Mouse (Mus musculus): ENCODE results near the gene Pla2g4b. TPM values are rescaled to one million over a fixed set of nuclear protein-coding genes. Genes with fewer than 3 reads are reported as not detected.

The Pla2g4b gene
- total RNA-seq, 2 experiments from 2014 or later, result 4.9 TPM

DNA sequence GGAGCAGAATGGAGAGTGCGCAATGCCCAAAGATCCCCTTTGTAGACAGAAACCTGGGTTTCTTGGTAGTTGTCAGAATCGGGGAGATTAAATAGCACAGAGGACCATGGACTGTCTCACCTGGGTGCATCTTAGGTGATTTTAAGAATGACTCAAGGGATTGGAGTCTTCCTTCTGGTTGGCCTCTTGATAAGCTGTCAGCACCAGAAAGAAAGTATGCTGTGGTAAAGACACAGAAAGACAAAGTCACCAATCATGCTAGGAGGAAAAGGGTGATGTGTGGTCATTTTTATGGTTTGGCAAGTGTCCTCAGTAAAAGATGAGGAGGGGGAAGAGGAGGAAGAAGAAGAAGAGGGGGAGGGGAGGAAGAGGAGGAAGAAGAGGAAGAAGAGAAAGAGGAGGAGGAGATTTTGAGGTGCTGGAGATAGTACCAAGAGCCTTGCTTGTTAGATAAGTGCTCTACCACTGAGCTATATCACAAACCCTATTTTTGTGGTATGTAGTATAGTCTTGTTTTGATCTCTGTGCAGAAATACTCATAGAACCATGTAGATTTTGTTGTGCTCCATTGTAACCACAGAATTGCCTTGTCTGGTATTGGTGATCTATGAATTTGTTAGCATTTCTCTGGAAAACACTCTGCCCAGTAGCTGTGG lies 19.3 kb upstream of the Pla2g4b start:
- no peak for DNase-seq (ENCODE audit: low spot score in 2 of 2)

DNA sequence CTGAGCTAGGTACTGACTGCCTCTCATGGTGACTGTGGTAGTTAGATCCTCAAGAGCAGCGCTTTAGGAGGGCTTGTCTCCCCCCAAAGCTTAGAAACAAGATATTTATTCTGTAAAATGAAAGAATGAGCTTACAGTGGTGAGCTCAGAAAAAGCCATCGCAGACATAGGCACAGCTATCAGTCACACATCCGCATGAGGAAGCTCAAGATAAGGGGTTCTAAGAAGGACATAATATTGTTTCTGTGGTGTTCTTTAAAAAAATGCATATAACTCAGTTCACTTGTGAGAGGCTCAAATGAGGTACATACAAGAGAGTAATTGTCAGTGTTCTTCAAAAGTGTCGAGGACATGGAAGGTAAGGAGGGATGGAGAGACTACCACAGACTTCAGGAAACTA lies 17.3 kb upstream of the Pla2g4b start:
- no peak for DNase-seq (ENCODE audit: low spot score in 2 of 2)

GRCm38 (mm10) chr2:120017599-120017998 lies 15.6 kb upstream of the Pla2g4b start:
- DNase-seq (ENCODE audit: low spot score in 2 of 2), result no peak

GRCm38 (mm10) chr2:120024337-120024736 lies 8.9 kb upstream of the Pla2g4b start:
- DNase-seq (ENCODE audit: low spot score in 2 of 2), result no peak

GRCm38 (mm10) chr2:120026984-120027949 lies 6.0 kb upstream of the Pla2g4b start, which contains the start of the genes Jmjd7 and Gm28042:
TSS of gene Jmjd7 (plus strand) at chr2:120027483.
TSS of gene Gm28042 (plus strand) at chr2:120027493.
- peak; percentile 87 to 91 for DNase-seq (ENCODE audit: low spot score in 2 of 2)

GRCm38 (mm10) chr2:120027950-120028331 lies 5.3 kb upstream of the Pla2g4b start:
- no peak for DNase-seq (ENCODE audit: low spot score in 2 of 2)

GRCm38 (mm10) chr2:120030380-120030779 lies 2.8 kb upstream of the Pla2g4b start:
- DNase-seq (ENCODE audit: low spot score in 2 of 2), result no peak

GRCm38 (mm10) chr2:120033726-120034125 lies 509 bp downstream of the Pla2g4b start:
- DNase-seq (ENCODE audit: low spot score in 2 of 2), result no peak

DNA sequence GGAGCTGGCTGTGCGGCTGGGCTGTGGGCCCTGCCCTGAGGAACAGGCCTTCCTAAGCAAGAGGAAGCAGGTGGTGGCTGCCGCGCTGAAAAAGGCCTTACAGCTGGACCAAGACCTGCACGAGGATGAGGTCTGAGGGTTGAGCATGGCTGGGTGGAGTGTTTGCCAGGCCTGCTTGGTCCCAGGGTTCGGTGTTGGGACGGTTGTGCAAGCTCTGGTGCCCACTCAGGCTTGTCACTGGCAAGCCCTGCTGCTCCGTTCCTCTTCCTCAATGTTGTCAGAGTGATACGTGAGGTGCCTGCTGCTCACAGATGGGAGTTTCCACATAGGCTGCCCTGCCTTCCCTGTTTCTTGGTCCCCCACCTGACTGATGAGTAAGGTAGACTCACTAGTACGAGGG lies 4.5 kb downstream of the Pla2g4b start:
- DNase-seq (ENCODE audit: low spot score in 2 of 2), result no peak

GRCm38 (mm10) chr2:120040991-120041390 lies 7.8 kb downstream of the Pla2g4b start:
- no peak for DNase-seq (ENCODE audit: low spot score in 2 of 2)

DNA sequence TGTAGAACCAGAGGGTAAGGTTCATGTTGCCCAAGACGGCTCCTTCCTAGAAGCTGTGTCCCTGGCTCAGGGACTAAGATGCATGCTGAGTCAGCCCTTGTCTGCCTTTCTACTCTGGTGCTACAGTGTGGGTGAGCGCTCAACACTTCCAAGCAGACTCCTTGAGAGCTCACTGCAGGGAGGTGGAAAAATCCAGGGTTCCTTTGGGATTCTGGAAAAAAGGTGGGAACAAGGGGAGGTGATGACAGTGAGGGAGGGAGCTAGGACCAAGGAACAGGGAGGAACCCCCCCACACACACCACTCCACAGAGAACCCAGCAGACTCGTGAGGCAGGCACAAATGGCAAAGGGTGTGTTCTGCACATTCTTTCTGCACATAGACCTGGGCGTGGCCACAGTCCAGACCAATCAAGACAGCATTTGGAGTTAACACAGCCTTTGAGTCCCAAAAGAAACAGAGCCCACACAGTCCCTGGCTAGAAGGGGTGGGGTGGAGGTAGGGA lies 10.9 kb downstream of the Pla2g4b start:
- no peak for DNase-seq (ENCODE audit: low spot score in 2 of 2)

DNA sequence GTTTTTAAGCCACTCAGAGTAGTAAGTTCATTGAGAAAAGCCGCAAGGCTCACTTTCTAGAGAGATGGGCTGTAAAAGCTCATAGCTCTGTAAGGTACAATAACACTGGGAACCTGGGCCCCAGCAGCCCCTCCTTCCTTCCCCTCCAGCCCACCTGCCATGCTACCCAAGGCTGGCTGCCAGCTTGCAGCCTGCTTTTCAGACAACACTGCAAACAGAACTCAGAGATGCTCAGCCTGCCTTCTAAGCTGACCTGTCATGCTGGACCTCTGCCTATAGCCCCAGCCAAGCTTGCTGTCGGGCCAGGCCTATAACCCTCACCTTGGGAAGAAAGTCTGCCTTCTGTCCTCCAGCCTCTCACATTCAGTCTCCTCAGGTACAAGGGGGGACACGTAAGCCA lies 11.5 kb downstream of the Pla2g4b start:
- no peak for DNase-seq (ENCODE audit: low spot score in 2 of 2)

DNA sequence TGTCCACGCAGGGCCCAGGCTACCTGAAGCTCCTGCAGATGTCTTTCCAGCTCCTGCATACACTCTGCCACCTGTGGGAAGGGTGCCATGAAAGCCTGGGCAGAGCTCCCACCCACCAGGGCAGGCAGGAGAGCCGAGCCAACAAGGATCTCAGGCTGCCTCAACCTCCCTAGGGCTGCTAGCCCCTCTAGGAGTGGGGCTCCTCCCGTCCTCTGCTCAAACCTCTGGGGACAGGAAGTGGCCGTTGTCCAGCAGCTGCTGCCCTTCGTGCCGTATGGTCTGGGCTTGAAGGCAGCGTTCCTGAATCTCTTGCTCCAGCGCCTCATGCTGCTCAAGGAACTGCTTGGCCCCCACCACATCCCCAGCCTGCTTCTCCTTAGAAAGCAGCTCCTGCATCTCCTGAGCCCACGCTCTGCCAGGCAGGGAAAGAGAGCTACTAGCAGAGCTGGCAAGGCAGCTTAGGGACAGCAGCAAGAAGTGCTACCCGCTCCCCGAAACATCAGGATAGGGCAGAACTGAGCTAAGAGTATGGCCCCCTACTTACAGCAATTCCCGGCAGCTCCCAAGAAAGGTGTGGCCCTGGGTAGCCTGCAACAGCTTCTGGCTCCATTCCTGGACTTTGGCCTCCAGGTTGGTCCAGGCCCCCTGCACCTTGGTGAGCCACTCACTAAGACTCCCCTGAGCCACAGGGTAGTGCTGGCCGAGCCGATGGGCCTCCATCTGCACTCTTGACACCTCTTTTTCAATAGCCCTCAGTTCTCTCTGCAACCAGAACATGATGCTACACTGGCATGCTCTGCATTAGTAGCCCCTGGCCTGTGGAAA lies 13.5 kb downstream of the Pla2g4b start:
- no peak for DNase-seq (ENCODE audit: low spot score in 2 of 2)

- DNase-seq (ENCODE audit: low spot score in 2 of 2), result no peak
Observed at GRCm38 (mm10) chr2:120048173-120048572, 15.0 kb downstream of the Pla2g4b start.

DNA sequence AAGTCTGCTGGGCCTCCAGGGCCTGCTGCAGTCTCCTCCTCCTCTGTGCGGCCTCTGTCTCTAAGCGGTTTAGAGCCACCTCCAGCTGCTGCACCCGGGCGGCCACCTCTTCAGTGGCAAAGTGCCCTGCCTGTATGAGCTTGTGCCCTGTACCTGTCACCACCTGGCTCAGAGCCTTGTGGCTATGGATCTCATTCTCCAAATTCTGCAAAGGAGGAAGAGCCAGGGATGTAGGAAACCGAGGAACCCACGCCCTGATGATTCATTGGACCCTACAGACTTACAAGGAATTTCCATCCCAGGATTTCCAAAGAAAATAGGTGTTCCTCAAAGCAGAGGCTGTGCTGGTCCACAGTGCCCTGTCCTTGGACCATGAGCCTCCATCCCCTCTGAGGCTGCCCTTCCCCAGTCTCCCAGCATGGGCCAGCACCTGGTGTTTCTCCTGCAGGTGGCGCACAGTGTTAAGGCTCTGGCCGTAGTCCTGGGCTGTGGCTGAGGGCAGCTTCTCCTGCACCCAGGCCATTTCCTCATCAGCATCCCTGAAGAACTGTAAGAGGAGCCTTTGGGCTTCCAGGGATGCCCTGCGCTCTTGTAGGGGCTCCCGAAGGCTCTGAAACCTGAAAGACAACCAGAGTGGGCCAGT lies 16.5 kb downstream of the Pla2g4b start:
- DNase-seq (ENCODE audit: low spot score in 2 of 2), result no peak

DNA sequence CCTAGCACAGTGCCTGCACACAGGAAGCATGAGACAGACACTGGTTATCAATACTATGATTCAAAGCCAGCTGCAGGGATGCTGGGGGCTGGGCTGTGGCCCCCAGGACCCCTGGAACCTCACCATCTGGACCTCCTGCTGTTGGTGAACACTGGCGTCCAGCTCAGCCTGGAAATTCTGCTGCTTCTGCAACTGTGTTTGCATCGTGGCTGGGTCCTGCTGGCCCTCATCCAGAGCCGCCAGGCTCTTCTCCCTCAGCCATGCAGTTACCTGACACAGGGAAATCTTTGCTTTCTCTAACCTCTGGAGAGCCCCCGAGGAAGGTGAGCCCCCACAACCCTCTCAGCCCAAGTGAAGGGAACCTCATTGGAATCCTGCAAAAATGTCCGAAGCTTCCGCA lies 18.2 kb downstream of the Pla2g4b start:
- no peak for DNase-seq (ENCODE audit: low spot score in 2 of 2)

DNA sequence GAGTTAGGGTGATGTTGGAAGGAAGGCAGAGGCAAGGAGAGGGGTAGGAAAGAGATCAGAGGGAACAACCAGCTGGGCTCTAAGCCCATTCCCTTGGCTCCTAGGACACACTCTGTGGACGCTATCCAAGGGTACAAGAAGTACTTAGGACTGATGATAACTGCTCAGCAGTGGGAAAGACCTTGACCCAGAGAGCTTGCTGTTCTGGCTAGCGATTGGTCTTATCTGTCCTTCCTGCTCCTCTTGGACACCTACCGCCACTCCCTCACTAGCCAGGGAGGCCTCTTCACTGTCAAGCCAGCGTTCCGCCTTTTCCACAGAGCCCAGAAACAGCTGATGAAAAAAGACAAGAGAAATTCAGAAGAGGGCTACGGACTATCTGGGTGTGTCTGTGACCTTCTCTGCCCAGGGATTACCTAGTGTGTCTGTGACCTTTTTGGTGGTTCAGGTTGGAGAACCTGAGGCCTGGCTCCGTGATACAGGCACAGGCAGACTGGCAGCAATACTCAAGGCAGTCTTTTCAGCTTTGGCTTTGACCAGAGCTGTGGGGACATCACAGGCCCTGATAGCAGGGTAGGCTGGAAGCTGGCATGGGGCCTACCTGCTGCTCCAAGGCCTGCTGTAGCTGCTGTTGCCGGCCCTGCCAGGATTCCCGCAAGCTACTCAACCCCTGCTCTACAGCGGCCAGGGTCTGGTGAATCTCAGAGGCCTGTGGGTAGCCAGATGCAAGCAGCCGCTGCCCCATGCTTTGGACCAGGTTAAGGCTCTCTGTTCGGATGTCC lies 21.7 kb downstream of the Pla2g4b start:
- DNase-seq (ENCODE audit: low spot score in 2 of 2), result no peak

DNA sequence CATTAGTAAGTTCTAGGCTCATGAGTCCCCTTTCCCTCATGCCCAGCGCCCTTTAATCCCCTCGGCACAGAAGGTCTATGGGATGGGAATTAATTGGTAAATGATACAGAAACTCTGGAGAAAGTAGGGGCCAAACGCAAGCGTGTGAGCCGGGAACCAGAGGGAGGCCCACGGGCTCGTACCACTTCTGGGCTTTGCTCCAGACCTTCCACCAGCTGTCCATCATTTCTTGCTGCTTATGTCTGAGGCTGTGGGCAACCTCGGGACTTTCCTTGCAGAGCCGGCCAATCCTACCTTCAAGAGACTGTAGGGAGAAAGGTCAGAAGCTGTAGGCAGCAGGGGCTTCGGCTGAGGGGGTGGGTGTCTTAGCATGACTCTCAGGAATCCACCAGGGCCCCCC lies 22.7 kb downstream of the Pla2g4b start:
- DNase-seq (ENCODE audit: low spot score in 2 of 2), result no peak

DNA sequence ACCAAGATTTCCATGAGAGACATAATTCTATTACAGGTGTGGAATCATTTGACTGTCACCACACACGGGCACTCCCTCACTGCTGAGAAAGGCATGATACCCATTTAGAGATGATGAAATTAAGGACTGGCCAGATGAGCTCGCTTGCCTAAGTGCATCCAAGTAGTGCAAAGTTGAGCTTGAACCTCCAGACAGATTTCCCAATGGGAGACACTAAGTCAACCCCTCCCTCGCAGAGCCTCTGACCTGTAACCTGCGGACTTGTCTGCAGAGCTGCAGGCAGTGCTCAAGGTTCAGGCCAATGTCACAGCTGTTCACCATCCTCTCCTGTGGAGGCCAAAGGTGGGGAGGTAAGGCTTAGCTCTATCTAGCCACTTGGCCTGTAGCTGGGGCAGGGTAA lies 25.6 kb downstream of the Pla2g4b start:
- DNase-seq (ENCODE audit: low spot score in 2 of 2), result no peak

- no peak for DNase-seq (ENCODE audit: low spot score in 2 of 2)
Observed at GRCm38 (mm10) chr2:120059466-120059865, 26.2 kb downstream of the Pla2g4b start.
